Mouse (Mus musculus) embryonic fibroblast, embryonic 13.5 days (primary cell): ENCODE data around the gene Spata1. TPM values are rescaled to one million over a fixed set of nuclear protein-coding genes. Genes with fewer than 3 reads are reported as not detected.
"Not testable (repeated sequence)": the region's sequence is repeated elsewhere in the genome, so short reads cannot be mapped to it uniquely, and the experiment has no call there.

Experiments
- H3K27ac ChIP-seq: 2 replicates; pipeline ENCODE4 v1.5.1; 2012; ENCODE audit warnings: low read length, control low read depth, inconsistent platforms; ENCODE audit not compliant: insufficient read depth
- H3K4me1 ChIP-seq: 2 replicates; pipeline ENCODE4 v1.6.1; 2011; ENCODE audit warnings: low read length; ENCODE audit not compliant: control insufficient read depth, insufficient read depth
- H3K4me3 ChIP-seq: 2 replicates; pipeline ENCODE4 v1.5.1; 2011; ENCODE audit warnings: mild to moderate bottlenecking, control low read depth, low read length; ENCODE audit not compliant: insufficient read depth
- CTCF ChIP-seq: IDR thresholded peaks from 2 replicates; pipeline ENCODE4 v1.5.1; 2011; ENCODE audit warnings: mild to moderate bottlenecking, control low read depth, low read length, moderate library complexity, borderline replicate concordance; ENCODE audit not compliant: insufficient read depth
- POLR2A ChIP-seq: IDR thresholded peaks from 2 replicates; pipeline ENCODE4 v1.6.1; 2011; ENCODE audit warnings: low read depth, mild to moderate bottlenecking, control low read depth, low read length, moderate library complexity
- polyA plus RNA-seq: library from polyadenylated mRNA; stranded (reverse); fragments of >200 nt; gene quantifications from 2 replicates; pipeline ENCODE4 v1.2.4, GENCODE M21; 2011; ENCODE audit warnings: low read depth; ENCODE audit not compliant: missing spikeins, insufficient read length

The Spata1 gene
- polyA plus RNA-seq, 1 experiment, result 6.1 TPM

GRCm38 (mm10) chr3:146442936-146443335 lies 56.6 kb downstream of the Spata1 start:
- TF ChIP-seq CTCF (no peak), POLR2A (no peak)
- Histone ChIP-seq H3K4me3 (no peak overlapping the region), H3K27ac (no peak overlapping the region), H3K4me1 (no peaks in the 10 kb centered on the region)

- Histone ChIP-seq H3K4me1 (no peaks in the 10 kb centered on the region), H3K27ac (no peak overlapping the region), H3K4me3 (no peak overlapping the region)
- no peak for TF ChIP-seq POLR2A
- no peak for TF ChIP-seq CTCF
These were observed 57.1 kb downstream of the Spata1 start for GRCm38 (mm10) chr3:146442484-146442883.

GRCm38 (mm10) chr3:146440422-146440821 lies 59.1 kb downstream of the Spata1 start:
- Histone ChIP-seq H3K4me1 (no peaks in the 10 kb centered on the region), H3K27ac (no peak overlapping the region), H3K4me3 (no peak overlapping the region)
- TF ChIP-seq CTCF (no peak), POLR2A (no peak)

- Histone ChIP-seq H3K27ac (no peak overlapping the region), H3K4me1 (no peaks in the 10 kb centered on the region), H3K4me3 (no peak overlapping the region)
- TF ChIP-seq CTCF (no peak), POLR2A (no peak)
These were observed 59.5 kb downstream of the Spata1 start for GRCm38 (mm10) chr3:146440011-146440410.

- no peak overlapping the region for H3K27ac ChIP-seq
- no peaks in the 10 kb centered on the region for H3K4me1 ChIP-seq
- no peak overlapping the region for H3K4me3 ChIP-seq
- TF ChIP-seq POLR2A (no peak), CTCF (no peak)
These were observed 63.4 kb downstream of the Spata1 start for GRCm38 (mm10) chr3:146436114-146436513.

- TF ChIP-seq POLR2A, result no peak
- TF ChIP-seq CTCF, result no peak
- H3K4me3 ChIP-seq, result no peak overlapping the region
- no peak overlapping the region for H3K27ac ChIP-seq
- no peaks in the 10 kb centered on the region for H3K4me1 ChIP-seq
These were observed 64.0 kb downstream of the Spata1 start for GRCm38 (mm10) chr3:146435533-146435932.

GRCm38 (mm10) chr3:146434686-146435085 lies 64.9 kb downstream of the Spata1 start:
- Histone ChIP-seq H3K4me3 (no peak overlapping the region), H3K4me1 (no peaks in the 10 kb centered on the region), H3K27ac (no peak overlapping the region)
- TF ChIP-seq CTCF (no peak), POLR2A (no peak)

- Histone ChIP-seq H3K4me1 (no peaks in the 10 kb centered on the region), H3K4me3 (no peak overlapping the region)
- no peak for TF ChIP-seq CTCF
- no peak for TF ChIP-seq POLR2A
These were observed 65.7 kb downstream of the Spata1 start for GRCm38 (mm10) chr3:146433681-146434350.

GRCm38 (mm10) chr3:146433063-146433462 lies 66.5 kb downstream of the Spata1 start:
- H3K4me1 ChIP-seq, H3K4me3 ChIP-seq, H3K27ac ChIP-seq: not testable (repeated sequence)

More at GRCm38 (mm10) chr3:146433681-146434350, 65.7 kb downstream of the Spata1 start:
- no peak overlapping the region for H3K27ac ChIP-seq

- Histone ChIP-seq H3K4me1 (no peaks in the 10 kb centered on the region), H3K27ac (no peak overlapping the region), H3K4me3 (no peak overlapping the region)
- TF ChIP-seq POLR2A, result no peak
- TF ChIP-seq CTCF, result no peak
These were observed 73.1 kb downstream of the Spata1 start for GRCm38 (mm10) chr3:146426489-146426888.
